Mouse (Mus musculus) limb, embryonic 11.5 days (tissue): ENCODE measurements around the gene Ube2ql1. TPM values are rescaled to one million over a fixed set of nuclear protein-coding genes. Genes with fewer than 3 reads are reported as not detected.

Experiments
- ATAC-seq: fragments of 200-750 bp; cut with Nextera tagmentation; 2 replicates; pipeline ENCODE4 v1.8.0; 2017; ENCODE audit warnings: low read depth; ENCODE audit not compliant: insufficient number of reproducible peaks, low FRiP score, low TSS enrichment
- DNase-seq: peaks from one replicate; pipeline ENCODE4 v3.0.0-alpha.2; 2015; ENCODE audit warnings: low spot score
- H3K27ac ChIP-seq: fragments of 300-500 bp; sonication (generic); replicated peaks from 2 replicates; pipeline ENCODE4 v1.5.1; 2014; ENCODE audit warnings: low read depth, mild to moderate bottlenecking, low read length
- H3K27me3 ChIP-seq: fragments of 300-500 bp; sonication (generic); 2 replicates; pipeline ENCODE4 v1.6.1; 2014; ENCODE audit warnings: mild to moderate bottlenecking, low read length, mixed read lengths; ENCODE audit not compliant: control insufficient read depth, insufficient read depth
- H3K36me3 ChIP-seq: fragments of 300-500 bp; sonication (generic); 2 replicates; pipeline ENCODE4 v1.6.1; 2014; ENCODE audit warnings: mild to moderate bottlenecking, low read length, moderate library complexity, mixed read lengths; ENCODE audit not compliant: control insufficient read depth, insufficient read depth
- H3K4me1 ChIP-seq: fragments of 300-500 bp; sonication (generic); 2 replicates; pipeline ENCODE4 v1.6.1; 2014; ENCODE audit warnings: low read length, mixed read lengths; ENCODE audit not compliant: control insufficient read depth, insufficient read depth
- H3K4me2 ChIP-seq: fragments of 300-500 bp; sonication (generic); 2 replicates; pipeline ENCODE4 v1.6.1; 2014; ENCODE audit warnings: low read depth, mild to moderate bottlenecking, moderate library complexity; ENCODE audit not compliant: severe bottlenecking
- H3K4me3 ChIP-seq: fragments of 300-500 bp; sonication (generic); 2 replicates; pipeline ENCODE4 v1.5.1; 2014; ENCODE audit warnings: low read depth, low read length
- H3K9ac ChIP-seq: fragments of 300-500 bp; sonication (generic); 2 replicates; pipeline ENCODE4 v1.6.1; 2014; ENCODE audit warnings: mild to moderate bottlenecking, low read length
- H3K9me3 ChIP-seq: fragments of 300-500 bp; sonication (generic); 2 replicates; pipeline ENCODE4 v1.6.1; 2016; ENCODE audit warnings: low read length; ENCODE audit not compliant: control insufficient read depth
- WGBS: fragments of 180-500 bp; shearing (Covaris S2); extraction: QIAGEN DNeasy Blood & Tissue Kit; methylation state at CpG from one replicate; pipeline ENCODE4 v1.1.7; 2014; 5-methylcytosine and 5-hydroxymethylcytosine counted together
- polyA plus RNA-seq: library from polyadenylated mRNA; unstranded; fragments of >200 nt; fragmentation: Nextera tagmentation; extraction: Ambion mirVana; gene quantifications from 2 replicates; pipeline ENCODE4 v1.2.1, GENCODE M21; 2014

The Ube2ql1 gene
- polyA plus RNA-seq, 1 experiment from 2014 or later: 1.7 TPM

DNA sequence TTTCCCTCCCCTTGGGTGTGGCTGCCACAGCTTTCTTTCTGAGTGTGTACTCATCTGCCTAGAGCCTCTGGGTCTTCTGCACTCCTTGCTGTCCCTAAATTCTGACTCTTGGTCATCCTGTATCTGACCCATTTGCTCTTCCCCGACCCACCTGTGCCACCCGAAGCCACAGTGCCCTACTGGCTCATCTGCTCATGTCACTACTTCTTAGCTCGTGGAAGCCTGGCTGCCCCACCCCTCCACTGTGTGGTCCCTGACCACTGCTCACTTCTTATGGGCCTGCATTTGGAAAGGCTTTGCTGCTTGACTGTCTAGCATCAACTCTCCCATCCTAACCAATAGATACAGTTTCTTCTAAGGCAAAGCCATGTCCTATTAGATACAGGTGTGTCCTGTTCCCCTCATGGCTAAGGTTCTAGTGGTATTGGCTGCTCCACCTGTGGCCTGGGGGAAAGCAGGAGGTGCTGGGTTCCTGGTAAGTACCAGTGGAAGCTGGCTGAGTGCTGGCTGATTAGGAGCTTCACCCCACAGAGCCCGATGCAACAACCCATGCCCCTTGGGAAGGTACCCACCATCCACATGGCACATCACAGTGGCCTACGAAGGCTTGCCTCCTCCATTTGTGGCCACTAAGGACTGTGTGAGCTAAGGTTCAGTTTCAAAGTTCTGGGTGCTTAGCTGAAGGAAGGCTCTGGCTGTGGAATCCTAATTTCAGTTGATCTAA, 66.3 kb downstream of the Ube2ql1 start:
- no peak for DNase-seq
- Histone ChIP-seq H3K9me3 (no peaks in the 10 kb centered on the region), H3K36me3 (no peaks in the 10 kb centered on the region), H3K4me1 (no peaks in the 10 kb centered on the region), H3K4me3 (no peak overlapping the region), H3K4me2 (no peak overlapping the region), H3K27ac (no peak overlapping the region), H3K27me3 (no peaks in the 10 kb centered on the region), H3K9ac (no peak overlapping the region)
- WGBS: 88% methylated on average over 5 of the region's 5 CpGs
- no peak for ATAC-seq

DNA sequence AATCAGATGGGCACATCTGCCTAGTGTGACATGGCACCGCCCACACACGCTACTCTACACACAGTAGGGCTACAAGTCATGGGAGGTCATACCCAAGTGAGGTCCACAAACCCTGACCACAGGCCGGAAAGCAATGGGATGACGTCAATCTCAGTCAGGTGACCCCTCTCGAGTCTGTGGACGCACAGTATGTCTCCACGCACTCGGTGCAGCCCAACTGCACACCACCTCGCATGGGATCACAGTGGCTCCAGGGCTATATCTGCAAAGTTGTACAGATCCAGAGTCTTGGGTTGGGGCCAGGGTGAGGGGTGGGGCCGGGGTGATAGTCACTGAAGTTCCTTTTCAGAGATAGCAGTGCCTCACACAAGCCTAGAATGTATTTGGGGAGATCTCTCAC, 67.1 kb downstream of the Ube2ql1 start:
- no peak overlapping the region for H3K9ac ChIP-seq
- H3K9me3 ChIP-seq: no peaks in the 10 kb centered on the region
- no peaks in the 10 kb centered on the region for H3K36me3 ChIP-seq
- no peak overlapping the region for H3K4me2 ChIP-seq
- WGBS: 90% methylated on average over 10 of the region's 10 CpGs
- H3K27ac ChIP-seq: no peak overlapping the region
- ATAC-seq (no peak), DNase-seq (no peak)
- no peak overlapping the region for H3K4me3 ChIP-seq
- H3K27me3 ChIP-seq: no peaks in the 10 kb centered on the region
- no peaks in the 10 kb centered on the region for H3K4me1 ChIP-seq

DNA sequence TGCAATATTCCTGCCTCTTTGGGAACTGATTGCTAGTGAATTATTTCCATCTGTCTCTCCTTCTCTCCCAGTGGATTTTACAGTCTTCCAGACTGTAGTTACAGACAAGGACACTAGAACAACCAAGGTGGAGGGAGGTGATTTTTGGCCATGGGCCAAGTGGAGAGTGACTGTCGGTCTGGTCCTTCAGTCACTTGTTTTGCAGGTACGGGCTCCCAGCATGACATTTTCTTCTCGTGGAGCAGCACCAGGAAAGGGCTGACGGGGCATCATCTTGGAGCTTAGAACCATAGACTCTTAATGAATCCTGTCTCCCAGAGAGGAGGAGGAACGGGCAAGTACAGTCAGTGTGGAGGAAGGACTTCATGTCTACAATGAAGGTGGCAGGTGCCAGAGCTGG, 67.6 kb downstream of the Ube2ql1 start:
- H3K9ac ChIP-seq: no peak overlapping the region
- no peak overlapping the region for H3K4me3 ChIP-seq
- no peak overlapping the region for H3K27ac ChIP-seq
- ATAC-seq (no peak), DNase-seq (no peak)
- no peaks in the 10 kb centered on the region for H3K4me1 ChIP-seq
- H3K27me3 ChIP-seq: no peaks in the 10 kb centered on the region
- H3K36me3 ChIP-seq: no peaks in the 10 kb centered on the region
- 87% methylated on average over 5 of the region's 5 CpGs for whole genome bisulfite sequencing
- no peaks in the 10 kb centered on the region for H3K9me3 ChIP-seq
- no peak overlapping the region for H3K4me2 ChIP-seq

DNA sequence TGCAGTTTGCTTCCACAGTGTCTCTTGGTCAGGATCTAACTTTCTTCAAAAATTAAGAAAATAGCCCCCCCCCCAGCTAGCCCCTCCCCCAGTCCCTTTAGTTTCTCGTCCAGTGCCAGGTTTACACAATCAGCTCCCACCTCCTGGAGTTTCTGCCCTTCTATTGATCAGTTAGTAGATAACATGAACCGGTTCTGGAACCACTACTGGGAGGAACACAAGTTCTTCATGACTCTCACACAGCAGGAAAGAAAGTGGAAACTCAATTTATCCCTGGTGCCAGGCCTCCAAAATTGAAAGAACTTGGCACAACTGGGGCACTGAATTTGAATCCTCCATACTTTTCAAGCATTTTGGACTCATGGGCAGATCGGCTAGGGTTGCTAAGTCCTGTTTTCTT, 85.2 kb downstream of the Ube2ql1 start:
- no peak for ATAC-seq
- Histone ChIP-seq H3K4me2 (no peak overlapping the region), H3K4me1 (no peaks in the 10 kb centered on the region), H3K27ac (no peak overlapping the region), H3K9me3 (no peaks in the 10 kb centered on the region), H3K36me3 (no peaks in the 10 kb centered on the region), H3K27me3 (no peaks in the 10 kb centered on the region), H3K9ac (no peak overlapping the region), H3K4me3 (no peak overlapping the region)
- 75% methylated on average over 3 of the region's 3 CpGs for WGBS
- no peak for DNase-seq

Other genes with a start within 250 kb of the Ube2ql1 start
- gene Nsun2, start 206.1 kb downstream of the Ube2ql1 start, polyA plus RNA-seq: 149 and 159 TPM in 2 replicates
- 8.4 and 8.5 TPM in 2 replicates for gene Tent4a, start 205.3 kb downstream of the Ube2ql1 start, polyA plus RNA-seq
- 19.3 and 23.5 TPM in 2 replicates for gene Srd5a1, start 128.4 kb downstream of the Ube2ql1 start, polyA plus RNA-seq
- 170 and 173 TPM in 2 replicates for gene Med10, start 62.5 kb upstream of the Ube2ql1 start, polyA plus RNA-seq